Mouse (Mus musculus) layer of hippocampus, postnatal 10 days (tissue): ENCODE measurements around the gene Prrc2b. TPM values are rescaled to one million over a fixed set of nuclear protein-coding genes. Genes with fewer than 3 reads are reported as not detected.
A peak's percentile ranks its signal among the peaks of the same experiment; 100 is the strongest.

Experiments
- DNase-seq, 2 experiments: peaks; one replicate each; pipeline ENCODE4 v3.0.0; 2021; ENCODE audit warnings: low spot score in 2 of 2
- total RNA-seq, 2 experiments: library from RNA; stranded (reverse); gene quantifications; 2 replicates each; pipeline ENCODE4 v1.2.3; 2021

The Prrc2b gene
- total RNA-seq, 2 experiments from 2014 or later: 272 to 279 TPM

DNA sequence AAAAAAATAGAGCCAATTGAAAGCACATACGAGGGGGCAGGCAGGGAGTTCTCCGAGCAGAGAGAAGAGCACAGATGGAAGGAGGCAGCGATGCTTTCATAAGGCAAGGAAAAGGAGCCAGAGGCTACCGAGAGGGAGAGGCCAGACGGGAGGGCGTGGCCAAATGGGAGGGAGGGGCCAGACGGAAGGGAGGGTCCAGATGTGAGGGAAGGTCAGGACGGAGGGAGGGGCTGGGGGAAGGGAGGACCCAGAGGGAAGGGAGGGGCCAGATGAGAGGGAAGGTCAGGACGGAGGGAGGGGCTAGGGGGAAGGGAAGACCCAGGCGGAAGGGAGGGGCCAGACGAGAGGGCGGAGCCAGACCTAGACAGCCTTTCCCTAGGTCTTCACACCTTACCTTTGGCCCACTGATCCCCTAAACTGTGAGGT, 18.3 kb upstream of the Prrc2b start:
- DNase-seq: no peak

DNA sequence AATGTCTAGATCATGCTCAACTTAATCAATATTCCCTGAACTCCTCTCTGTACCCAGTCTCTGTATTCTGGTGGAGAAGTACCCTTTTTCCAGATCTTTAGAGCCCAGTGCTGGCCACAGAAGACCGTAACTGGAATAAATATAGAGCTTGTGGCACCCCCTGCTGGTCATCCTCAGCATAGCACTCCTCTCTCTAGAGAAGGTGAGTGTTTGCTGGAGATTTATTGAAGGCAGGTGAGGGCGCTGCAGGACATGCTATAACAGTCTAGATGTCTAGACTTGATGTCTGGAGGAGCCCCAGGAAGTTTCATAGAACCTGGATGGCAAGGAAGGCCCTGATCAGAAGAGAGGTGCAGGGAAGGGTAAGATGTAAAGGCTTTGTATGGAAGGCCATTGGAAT, 16.8 kb upstream of the Prrc2b start:
- peak; percentile 91 to 92 for DNase-seq

DNA sequence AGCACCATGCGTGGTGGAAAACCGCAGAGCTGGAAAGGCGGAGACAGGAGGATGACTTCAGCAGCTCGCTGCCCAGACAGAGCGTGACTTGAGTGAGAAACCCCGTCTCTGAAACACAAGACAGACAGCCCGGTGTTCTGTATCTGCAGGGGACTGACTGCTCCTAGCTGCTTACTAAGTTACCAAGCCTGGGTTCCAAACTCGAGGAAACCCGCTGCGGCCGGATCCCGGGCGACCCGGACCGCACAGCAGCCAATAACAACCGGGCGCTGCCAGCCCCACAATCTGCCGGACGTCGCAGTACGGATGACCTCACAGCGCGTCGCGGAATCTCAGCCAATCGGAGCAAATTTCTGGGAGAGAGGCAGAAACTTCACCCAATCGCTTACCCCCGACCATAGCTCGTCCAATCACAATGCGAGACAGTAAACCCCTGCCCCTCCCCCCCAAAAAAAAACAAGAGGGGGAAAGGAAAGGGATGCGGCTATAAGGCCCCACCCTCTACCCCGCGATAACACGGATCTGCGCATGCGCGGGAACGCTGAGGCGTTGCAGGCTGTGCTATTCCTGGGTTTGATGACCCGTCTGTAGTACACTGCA, 13.1 kb upstream of the Prrc2b start:
- DNase-seq: peak; percentile 97

DNA sequence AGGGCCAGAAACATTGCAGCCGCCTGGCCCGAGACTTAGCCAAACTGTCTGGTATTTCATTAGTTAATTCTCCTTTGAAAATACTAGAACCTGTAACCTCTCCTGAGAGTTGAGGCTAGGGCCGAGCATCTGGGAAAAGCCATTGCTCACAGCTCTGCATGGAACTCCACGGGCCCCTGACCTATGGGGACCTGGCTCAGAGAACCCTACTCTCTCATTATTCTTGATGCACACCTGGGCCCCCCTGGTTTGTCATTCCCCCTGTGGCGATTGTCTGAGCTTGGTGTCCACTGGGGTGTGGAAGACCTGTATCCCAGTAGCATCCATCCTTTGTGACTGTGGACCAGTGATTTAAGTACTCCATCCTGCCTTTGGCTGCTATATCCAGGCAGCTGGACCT, 11.5 kb upstream of the Prrc2b start:
- no peak for DNase-seq

DNA sequence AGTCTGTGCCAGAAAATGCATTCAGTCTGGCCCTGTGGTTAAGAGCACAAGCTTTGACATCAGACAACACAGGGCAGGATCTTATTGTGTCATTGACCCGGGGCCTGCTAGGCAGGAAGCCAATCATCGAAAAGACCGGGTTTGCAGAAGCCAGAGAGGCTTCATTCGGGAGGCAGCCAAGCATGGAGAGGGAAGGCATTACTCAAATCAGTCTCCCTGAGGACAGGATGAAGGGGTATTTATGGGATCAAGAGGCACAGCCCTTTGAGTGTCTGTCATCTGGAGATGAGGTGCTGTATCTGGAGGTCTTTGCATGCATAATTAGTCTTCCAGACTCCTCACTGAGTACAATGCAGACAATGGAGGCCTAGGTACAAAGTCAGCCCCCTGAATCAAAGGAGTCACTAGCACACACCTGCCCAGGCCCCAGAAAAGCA, 10.4 kb upstream of the Prrc2b start:
- DNase-seq: no peak

DNA sequence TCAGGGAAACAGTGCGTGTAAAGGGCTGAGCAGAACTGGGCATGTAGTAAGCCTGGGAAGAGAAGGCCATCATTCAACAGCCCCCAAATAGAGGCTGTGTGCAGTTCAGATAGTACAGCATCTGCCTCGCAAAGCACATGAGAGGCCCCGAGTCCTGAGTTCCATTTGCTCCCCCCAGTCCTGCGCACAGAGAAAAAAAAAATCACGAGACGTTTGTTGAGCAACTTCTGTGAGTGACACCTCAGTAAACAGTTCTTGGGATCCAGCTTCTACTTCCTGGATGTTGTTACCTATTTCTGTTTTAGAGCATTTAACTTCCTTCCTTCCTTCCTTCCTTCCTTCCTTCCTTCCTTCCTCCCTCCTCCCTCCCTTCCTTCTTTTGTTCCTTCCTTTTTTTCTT, 9.3 kb upstream of the Prrc2b start:
- DNase-seq: no peak

DNA sequence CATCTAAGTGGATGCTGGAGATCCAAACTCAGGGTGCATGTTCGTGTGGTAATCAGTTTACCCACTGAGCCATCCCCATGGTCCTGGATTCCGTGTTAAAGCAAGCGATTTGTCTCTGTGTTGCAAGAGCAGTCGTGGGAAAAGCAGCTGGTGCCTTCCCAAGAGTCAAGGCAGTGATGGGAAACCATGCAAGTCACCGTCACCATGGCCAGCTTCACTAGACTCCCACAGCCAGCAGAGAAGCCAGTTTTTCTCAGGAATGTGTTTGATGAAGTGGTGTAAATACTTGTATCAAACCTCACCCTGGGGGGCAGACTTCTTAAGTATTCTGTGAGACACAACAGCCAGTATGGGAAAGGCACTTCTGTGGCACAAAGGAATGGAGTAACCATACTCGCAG, 8.5 kb upstream of the Prrc2b start:
- DNase-seq: no peak

DNA sequence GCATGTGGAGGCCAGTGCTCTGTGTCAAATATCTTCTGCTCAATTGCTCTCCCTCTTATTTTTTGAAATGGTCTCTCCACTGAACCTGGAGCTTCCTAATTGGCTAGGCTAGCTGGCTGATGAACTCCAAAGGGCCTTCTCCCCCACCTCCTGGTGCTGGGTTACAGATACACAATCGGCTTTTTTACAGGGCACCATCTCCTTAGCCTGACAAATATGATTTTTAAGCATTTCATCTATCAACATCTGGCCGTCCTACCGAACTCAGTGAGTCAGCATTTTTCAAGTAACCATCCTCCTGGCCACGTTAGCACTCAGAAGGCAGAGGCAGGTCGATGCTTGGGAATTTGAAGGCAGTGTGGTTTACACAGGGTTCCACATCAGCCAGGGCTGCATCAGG, 6.2 kb upstream of the Prrc2b start:
- no peak for DNase-seq

DNA sequence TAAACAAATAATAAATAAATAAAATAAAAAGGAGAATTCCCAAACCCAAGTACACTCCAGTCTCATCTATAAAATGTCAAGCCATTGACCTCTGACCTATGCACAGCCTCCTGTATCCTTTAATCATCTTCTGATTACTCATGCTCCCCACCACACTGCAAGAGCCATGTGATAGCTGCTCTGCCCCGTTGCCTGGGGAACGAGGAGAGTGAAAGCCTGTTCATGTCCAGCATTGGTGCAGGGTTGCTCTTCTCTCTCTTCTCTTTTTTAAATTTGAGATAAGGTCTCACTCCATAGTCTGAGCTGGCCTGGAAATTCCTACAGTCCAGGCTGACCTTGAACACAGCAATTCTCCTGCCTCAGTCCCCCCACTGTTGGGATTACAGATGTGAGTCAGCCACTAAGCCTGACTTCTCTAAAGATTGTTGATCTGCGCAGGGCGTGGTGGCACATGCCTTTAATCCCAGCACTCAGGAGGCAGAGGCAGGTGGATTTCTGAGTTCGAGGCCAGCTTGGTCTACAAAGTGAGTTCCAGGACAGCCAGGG, 4.2 kb upstream of the Prrc2b start:
- DNase-seq: peak in 1 of 2 experiments; percentile 14

DNA sequence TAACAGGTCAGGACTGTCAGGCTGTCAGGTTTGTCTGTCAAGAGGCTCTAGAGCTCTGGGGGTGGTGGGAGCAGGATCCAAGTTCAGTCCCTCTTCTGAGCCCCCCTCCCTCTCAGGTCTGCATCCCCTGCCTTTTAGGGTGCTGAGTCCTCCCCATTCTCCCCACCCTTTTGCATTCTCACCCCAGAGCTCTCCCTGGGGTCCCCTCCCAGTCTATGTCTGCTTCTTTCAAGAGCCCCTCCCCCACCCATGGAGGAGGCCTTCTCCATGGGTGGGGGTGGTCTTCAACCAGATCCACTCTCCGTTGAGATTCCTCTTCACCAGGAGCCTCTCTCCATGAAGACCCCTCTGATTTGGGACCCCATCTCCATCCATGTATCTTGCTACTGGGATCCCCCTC, 747 bp upstream of the Prrc2b start:
- DNase-seq: no peak

DNA sequence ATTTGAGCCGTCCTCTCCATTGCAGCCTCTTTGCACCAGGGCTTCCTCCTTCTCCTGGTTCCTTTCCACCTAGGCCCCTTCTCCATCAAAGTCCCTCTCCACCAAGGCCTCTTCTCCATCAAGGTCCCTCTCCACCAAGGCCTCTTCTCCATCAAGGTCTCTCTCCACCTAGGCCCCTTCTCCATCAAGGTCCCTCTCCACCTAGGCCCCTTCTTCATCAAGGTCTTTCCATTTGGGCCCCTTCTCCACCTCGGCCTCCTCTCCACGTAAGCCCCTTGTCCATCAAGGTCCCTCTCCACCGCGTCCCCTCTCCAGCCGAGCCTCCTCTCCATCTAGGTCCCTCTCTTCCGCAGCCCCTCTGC, 339 bp upstream of the Prrc2b start:
- no peak for DNase-seq

DNA sequence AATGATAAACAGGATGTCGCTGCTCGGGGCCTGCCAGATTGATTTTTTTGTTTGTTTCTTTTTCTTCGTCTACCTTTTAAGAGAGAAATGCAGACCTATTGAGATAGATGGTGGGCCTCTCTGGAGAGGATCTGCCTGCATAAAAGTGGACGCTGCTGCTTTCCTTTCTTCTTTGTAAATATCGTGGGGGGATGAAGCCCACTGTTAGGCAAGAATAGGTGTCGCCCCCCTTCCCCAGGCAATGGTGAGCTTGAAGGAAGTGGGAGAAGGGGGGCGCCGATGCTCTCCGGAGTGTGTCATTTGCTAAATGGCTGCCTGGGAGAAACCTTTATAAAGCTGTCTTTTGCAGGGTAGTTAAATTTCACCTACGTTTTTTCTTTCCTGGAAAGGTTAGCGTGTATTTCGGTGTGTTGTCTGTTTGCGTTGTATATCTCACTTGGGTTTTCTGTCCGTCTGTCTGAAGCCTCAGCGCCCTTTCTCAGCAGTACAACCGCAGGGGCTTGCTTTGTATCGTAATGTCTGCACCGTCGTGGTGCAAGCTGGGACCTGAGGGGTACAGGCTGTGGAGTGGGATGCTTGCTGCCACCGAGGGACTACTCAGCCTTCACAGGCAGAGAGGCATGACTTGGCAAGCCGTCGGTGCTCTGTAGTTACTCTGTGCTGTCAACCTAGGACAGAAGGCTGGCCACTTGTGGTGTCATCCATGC, 931 bp downstream of the Prrc2b start:
- DNase-seq: peak in 1 of 2 experiments; percentile 51

DNA sequence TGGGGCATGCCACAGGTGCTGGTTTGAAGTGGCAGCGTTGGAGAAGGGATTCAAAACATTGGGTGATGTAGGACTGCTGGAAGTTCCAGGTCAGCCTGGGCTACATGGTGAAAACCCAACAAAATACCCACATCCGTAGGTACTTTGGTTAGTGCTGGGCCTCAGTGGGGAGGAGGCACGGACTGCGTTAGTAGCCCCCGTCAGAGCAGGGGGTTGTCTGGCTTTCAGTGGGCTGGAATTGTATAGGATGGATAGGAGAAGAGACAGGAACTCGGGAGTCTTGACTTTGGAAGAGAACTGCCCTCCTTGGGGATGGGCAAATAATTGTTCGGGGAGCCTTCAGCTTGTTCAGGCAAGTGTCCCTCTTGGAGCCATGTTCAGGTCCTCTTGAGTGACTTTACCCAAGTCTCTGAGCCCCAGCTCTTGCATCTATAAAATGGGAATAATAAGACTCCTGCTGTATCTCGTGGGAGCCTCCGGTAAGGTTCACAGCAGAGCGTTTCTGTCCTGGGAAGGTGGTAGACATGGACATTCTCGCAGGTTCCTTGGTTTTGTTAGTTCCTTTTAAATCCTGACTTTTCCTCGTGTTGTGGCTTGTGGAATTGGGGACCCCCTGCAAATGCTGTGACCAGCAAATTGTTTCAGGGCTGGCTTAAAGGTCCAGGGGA, 1.6 kb downstream of the Prrc2b start:
- no peak for DNase-seq

DNA sequence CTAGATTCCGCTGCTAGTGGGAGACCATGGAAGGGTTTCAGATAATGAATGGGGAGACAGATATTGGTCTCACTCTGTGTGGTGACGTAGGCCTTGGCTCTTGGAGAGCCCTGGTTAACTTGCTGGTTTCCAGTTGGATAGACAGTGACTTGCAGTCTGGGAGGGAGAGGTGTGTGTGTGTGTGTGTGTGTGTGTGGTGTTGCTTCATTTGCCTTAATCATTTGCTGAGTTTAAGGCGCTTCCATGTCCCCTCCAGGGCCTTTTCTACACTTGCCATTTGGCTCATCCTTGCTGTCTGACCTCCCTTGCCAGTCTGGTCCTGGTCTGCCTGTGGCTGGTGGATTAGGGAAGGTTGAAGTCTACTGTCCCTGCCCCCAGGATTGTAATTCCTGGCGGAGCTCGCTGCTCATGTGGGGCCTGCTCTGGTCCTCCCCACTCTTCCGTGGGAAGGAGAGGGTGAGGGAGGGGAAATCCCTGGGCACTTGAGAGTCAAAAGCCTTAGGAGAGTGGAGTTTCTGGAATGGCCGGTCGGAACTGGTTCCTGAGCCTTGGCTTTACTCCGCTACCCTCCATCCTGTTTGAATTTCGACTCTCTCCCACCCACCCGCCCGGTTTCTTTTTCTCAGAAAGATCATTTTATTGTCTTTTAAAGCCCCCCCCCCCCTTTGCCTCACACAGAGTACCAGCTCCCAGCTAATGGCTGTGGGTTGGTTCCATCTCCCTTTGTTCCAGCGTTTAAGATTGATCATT, 2.3 kb downstream of the Prrc2b start:
- DNase-seq: peak in 1 of 2 experiments; percentile 45

DNA sequence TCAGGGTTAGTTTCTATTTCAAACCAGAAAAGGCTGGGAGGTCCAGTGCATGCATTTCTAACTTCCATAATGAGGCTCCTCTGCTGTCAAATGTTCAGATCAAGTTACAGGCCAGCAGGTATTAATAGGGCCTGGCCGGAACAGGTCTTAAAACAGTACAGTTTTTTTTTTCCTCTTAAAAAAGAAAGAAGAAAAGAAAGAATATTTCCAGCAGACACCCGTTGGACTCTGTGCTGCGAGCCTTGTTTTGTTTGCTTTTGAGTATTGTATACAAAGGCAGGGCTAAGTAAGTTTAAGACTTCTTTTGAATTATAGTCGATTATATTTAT, 2.9 kb downstream of the Prrc2b start:
- DNase-seq: no peak

DNA sequence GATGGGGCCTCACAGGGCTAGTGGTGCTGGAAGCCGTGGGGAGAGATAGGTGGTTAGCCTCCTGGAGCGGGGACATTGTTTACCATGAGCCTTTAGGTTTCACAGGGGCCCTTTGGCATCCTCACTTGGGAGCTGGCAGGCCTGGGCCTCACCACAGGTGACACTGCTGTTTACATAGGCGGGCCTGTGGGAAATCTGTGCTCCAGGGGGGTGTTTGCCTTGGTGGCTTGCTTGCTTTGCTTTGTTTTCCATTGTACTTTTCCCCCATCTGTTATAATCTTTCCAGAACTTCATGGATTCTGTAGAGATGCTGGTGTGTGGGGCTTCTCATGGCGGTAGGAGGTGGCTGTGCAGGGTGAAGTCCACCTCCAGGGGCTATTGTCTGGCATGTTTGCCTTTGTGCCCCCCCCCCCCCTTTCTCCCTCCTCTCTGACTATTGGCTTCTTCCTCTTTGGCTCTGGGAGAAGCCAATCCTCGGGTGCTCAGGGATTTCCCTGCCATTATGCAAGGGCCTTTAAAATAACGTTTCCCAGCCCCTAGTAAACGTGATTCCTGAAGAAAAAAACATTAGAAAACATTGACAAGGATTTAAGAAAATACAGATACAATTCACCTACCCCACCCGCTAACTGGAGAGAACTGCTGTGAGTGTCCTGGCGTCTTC, 3.6 kb downstream of the Prrc2b start:
- no peak for DNase-seq

DNA sequence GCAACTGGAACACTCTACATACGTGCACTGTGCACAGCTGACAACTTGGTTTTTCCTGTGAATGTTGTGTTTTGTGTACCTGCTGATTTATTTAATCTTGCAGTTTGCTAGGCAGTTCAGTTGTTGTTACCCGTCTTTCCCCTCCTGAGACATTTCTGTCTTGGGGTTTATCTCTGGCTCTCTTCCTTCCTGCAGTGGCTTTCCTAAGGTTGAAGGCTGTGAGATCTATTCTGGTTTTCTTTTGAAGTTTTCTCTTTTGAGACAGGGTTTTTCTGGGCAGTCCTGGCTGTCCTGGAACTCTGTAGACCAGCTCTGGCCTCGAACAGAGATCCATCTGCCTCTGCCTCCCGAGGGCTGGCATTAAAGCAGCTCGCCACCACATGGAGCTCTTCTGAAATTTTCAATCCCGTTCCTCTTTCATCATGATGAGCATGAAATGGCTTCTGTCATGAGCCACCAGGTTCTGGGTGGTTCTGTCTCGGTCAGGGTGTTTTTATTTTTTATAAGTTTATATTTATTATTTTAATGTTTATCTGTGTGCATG, 4.2 kb downstream of the Prrc2b start:
- no peak for DNase-seq

DNA sequence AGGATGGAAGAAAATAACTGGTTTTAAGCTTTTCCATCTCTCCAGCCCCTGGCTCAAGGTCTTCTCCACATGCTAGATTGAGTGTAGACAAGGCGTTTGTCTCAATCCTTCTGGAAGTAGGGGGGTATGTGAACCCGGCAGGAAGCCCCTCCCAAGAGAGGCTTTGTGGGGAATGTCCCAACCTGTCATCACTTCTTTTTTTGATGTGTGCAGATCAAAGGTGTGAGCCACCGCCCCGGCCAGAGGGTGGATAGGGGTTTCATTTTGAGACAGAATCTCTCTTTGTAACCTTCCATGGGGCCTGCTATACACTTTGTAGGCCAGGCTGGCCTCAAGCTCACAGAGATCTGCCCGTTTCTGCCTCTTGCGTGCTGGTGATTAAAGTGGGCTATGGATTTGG, 4.7 kb downstream of the Prrc2b start:
- no peak for DNase-seq

DNA sequence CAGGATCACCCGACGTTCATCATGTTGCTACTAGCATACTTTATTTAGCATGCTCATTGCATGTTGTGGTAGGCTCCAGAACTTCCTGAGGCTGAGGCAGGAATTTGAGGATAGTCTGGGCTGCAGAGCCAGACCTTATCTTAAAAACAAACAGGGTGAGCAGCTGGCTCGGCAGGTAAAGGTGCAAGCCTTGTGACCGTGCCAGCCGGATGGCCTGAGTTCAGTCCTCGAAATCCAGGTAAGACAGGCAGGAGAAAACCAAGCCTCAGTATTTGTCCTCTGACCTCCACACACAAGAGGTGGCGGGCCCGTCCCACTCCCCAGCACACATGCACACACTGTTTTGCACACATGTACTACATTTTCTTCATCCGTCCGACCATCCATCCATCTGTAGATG, 5.8 kb downstream of the Prrc2b start:
- DNase-seq: no peak

DNA sequence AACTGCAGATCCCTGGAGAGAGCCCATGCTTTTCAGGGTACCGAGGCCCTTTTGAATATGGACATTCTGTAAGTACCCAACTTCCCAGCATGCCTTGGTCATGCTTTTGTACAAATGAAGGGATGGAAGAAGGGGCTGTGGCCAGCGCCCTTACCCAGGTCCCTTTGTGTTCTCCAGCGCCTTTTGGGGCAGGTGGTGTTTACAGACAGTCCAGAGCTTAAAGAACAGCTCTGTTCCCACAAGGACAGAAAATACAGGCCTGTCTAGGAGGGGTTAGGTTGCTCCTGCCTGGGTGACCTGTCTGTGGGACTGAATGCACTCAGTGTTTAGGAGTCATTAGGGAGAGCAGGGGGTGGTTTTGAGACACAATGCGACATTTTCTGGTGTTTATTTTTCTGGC, 6.4 kb downstream of the Prrc2b start:
- no peak for DNase-seq

DNA sequence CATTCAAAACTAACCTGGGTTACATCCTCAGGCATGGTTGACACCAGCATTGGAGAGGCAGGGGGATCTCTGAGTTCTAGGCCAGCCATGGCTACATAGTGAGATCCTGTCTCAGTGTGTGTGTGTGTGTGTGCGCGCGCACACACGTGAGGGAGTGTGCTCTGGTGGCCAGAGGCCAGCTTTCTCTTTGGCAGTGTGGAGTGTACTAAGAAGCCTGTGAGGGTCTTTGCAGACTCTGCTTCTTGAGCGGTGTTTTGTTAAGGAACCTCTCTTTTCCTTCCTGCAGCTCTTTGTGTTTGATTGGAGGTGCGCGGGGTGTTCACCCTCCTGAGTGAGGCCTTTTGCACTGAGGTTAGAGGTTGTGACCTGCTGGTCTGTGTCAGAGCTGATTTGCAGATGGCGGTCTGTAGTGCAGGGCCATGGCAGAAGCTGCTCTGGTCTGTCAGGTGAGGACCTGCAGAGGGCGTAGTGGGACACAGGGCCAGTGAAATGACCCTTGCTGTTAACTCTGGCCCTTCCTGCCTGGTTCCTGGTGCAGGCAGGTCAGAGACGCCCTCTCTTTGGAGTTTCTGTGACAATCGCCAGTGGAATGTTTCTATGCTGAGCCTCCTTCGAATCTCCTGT, 7.8 kb downstream of the Prrc2b start:
- no peak for DNase-seq
